Mouse (Mus musculus): ENCODE results near the gene Gm11444. TPM values are rescaled to one million over a fixed set of nuclear protein-coding genes. Genes with fewer than 3 reads are reported as not detected.

Gm11444 gene
- polyA plus RNA-seq, 1 experiment, result not detected

- TF ChIP-seq POLR2A (IDR thresholded peaks at IDR 0.05; ENCODE audit: insufficient read length, low read depth) (no peak), MYOD1 (IDR thresholded peaks at IDR 0.05; ENCODE audit: control insufficient read depth in 1 of 3, insufficient read length in 2 of 3, low read depth in 2 of 3) (no peak), SRF (IDR thresholded peaks at IDR 0.05; ENCODE audit: control insufficient read depth, insufficient read length, low read depth) (no peak), TCF12 (IDR thresholded peaks at IDR 0.05; ENCODE audit: insufficient read depth, poor library complexity, severe bottlenecking) (no peak), TCF3 (IDR thresholded peaks at IDR 0.05; ENCODE audit: insufficient read length, low read depth) (no peak), USF1 (IDR thresholded peaks at IDR 0.05; ENCODE audit: low read depth) (no peak), CEBPB (IDR thresholded peaks at IDR 0.05; ENCODE audit: insufficient read depth, poor library complexity, severe bottlenecking) (no peak), REST (IDR thresholded peaks at IDR 0.05; ENCODE audit: insufficient read depth, insufficient read length) (no peak), MYOG (IDR thresholded peaks at IDR 0.05; ENCODE audit: control insufficient read depth in 1 of 3, insufficient read depth in 1 of 3, insufficient read length in 2 of 3, low read depth in 2 of 3) (no peak), MAX (IDR thresholded peaks at IDR 0.05; ENCODE audit: low read depth) (no peak), POLR2AphosphoS2 (IDR thresholded peaks at IDR 0.05; ENCODE audit: insufficient read length, low read depth) (no peak)
- H3K4me2 ChIP-seq (ENCODE audit: low read depth), result no peak overlapping the region
Observed at GRCm38 (mm10) chr11:85876059-85876788, 26.1 kb upstream of the Gm11444 start.

GRCm38 (mm10) chr11:85864363-85864762, 14.2 kb upstream of the Gm11444 start:
- H3K27me3 ChIP-seq (ENCODE audit: control insufficient read depth, insufficient read depth, insufficient read length), result no peaks in the 10 kb centered on the region
- H3ac ChIP-seq (ENCODE audit: control insufficient read depth, insufficient read length), result no peak overlapping the region
- no peak overlapping the region for H3K4me3 ChIP-seq
- no peaks in the 10 kb centered on the region for H3K36me3 ChIP-seq (ENCODE audit: control insufficient read depth, insufficient read depth)
- H3K4me2 ChIP-seq (ENCODE audit: low read depth), result no peak overlapping the region
- TF ChIP-seq POLR2A (IDR thresholded peaks at IDR 0.05; ENCODE audit: insufficient read length, low read depth) (no peak), REST (IDR thresholded peaks at IDR 0.05; ENCODE audit: insufficient read depth, insufficient read length) (no peak)
- H3K79me2 ChIP-seq (ENCODE audit: control insufficient read depth, insufficient read depth), result no peaks in the 10 kb centered on the region

More at GRCm38 (mm10) chr11:85876059-85876788, 26.1 kb upstream of the Gm11444 start:
- no peak overlapping the region for H3ac ChIP-seq (ENCODE audit: control insufficient read depth, insufficient read length)
- no peak overlapping the region for H3K4me3 ChIP-seq
- H3K36me3 ChIP-seq (ENCODE audit: control insufficient read depth, insufficient read depth), result no peaks in the 10 kb centered on the region
- peaks cover 6% of the 10 kb centered on the region for H3K27me3 ChIP-seq (ENCODE audit: control insufficient read depth, insufficient read depth, insufficient read length)
- H3K79me2 ChIP-seq (ENCODE audit: control insufficient read depth, insufficient read depth), result no peaks in the 10 kb centered on the region

- H3K36me3 ChIP-seq (ENCODE audit: control insufficient read depth, insufficient read depth), result no peaks in the 10 kb centered on the region
- TF ChIP-seq POLR2AphosphoS2 (IDR thresholded peaks at IDR 0.05; ENCODE audit: insufficient read length, low read depth) (no peak), MAX (IDR thresholded peaks at IDR 0.05; ENCODE audit: low read depth) (no peak), USF1 (IDR thresholded peaks at IDR 0.05; ENCODE audit: low read depth) (no peak), E2F4 (IDR thresholded peaks at IDR 0.05; ENCODE audit: insufficient read depth) (no peak), TCF3 (IDR thresholded peaks at IDR 0.05; ENCODE audit: insufficient read length, low read depth) (no peak), TCF12 (IDR thresholded peaks at IDR 0.05; ENCODE audit: insufficient read depth, poor library complexity, severe bottlenecking) (no peak), MYOD1 (IDR thresholded peaks at IDR 0.05; ENCODE audit: control insufficient read depth in 1 of 3, insufficient read length in 2 of 3, low read depth in 2 of 3) (no peak), POLR2A (IDR thresholded peaks at IDR 0.05; ENCODE audit: insufficient read length, low read depth) (no peak), MYOG (IDR thresholded peaks at IDR 0.05; ENCODE audit: control insufficient read depth in 1 of 3, insufficient read depth in 1 of 3, insufficient read length in 2 of 3, low read depth in 2 of 3) (no peak), SRF (IDR thresholded peaks at IDR 0.05; ENCODE audit: control insufficient read depth, insufficient read length, low read depth) (no peak), REST (IDR thresholded peaks at IDR 0.05; ENCODE audit: insufficient read depth, insufficient read length) (no peak), CEBPB (IDR thresholded peaks at IDR 0.05; ENCODE audit: insufficient read depth, poor library complexity, severe bottlenecking) (no peak)
- H3K27me3 ChIP-seq (ENCODE audit: control insufficient read depth, insufficient read depth, insufficient read length), result no peaks in the 10 kb centered on the region
- no peaks in the 10 kb centered on the region for H3K79me2 ChIP-seq (ENCODE audit: control insufficient read depth, insufficient read depth)
- no peak overlapping the region for H3K4me2 ChIP-seq (ENCODE audit: low read depth)
- no peak overlapping the region for H3K4me3 ChIP-seq
- H3ac ChIP-seq (ENCODE audit: control insufficient read depth, insufficient read length), result no peak overlapping the region
Observed at GRCm38 (mm10) chr11:85857997-85858698, 8.0 kb upstream of the Gm11444 start.

- H3ac ChIP-seq (ENCODE audit: control insufficient read depth, insufficient read length), result no peak overlapping the region
- H3K4me3 ChIP-seq, result no peak overlapping the region
- TF ChIP-seq SRF (IDR thresholded peaks at IDR 0.05; ENCODE audit: control insufficient read depth, insufficient read length, low read depth) (no peak), POLR2A (IDR thresholded peaks at IDR 0.05; ENCODE audit: insufficient read length, low read depth) (no peak), E2F4 (IDR thresholded peaks at IDR 0.05; ENCODE audit: insufficient read depth) (no peak), MYOD1 (IDR thresholded peaks at IDR 0.05; ENCODE audit: control insufficient read depth in 1 of 3, insufficient read length in 2 of 3, low read depth in 2 of 3) (no peak)
- H3K79me2 ChIP-seq (ENCODE audit: control insufficient read depth, insufficient read depth), result no peaks in the 10 kb centered on the region
- no peaks in the 10 kb centered on the region for H3K36me3 ChIP-seq (ENCODE audit: control insufficient read depth, insufficient read depth)
- no peak overlapping the region for H3K4me2 ChIP-seq (ENCODE audit: low read depth)
- no peaks in the 10 kb centered on the region for H3K27me3 ChIP-seq (ENCODE audit: control insufficient read depth, insufficient read depth, insufficient read length)
Observed at GRCm38 (mm10) chr11:85850758-85851157, 625 bp upstream of the Gm11444 start.

- Histone ChIP-seq H3K27me3 (ENCODE audit: control insufficient read depth, insufficient read depth, insufficient read length) (no peaks in the 10 kb centered on the region), H3K4me3 (no peak overlapping the region), H3K4me2 (ENCODE audit: low read depth) (peak overlapping the region; percentile 78), H3K79me2 (ENCODE audit: control insufficient read depth, insufficient read depth) (no peaks in the 10 kb centered on the region), H3ac (ENCODE audit: control insufficient read depth, insufficient read length) (no peak overlapping the region), H3K36me3 (ENCODE audit: control insufficient read depth, insufficient read depth) (no peaks in the 10 kb centered on the region)
- no peak for TF ChIP-seq MAX (IDR thresholded peaks at IDR 0.05; ENCODE audit: low read depth)
- TF ChIP-seq SRF (IDR thresholded peaks at IDR 0.05; ENCODE audit: control insufficient read depth, insufficient read length, low read depth), result no peak
- no peak for TF ChIP-seq REST (IDR thresholded peaks at IDR 0.05; ENCODE audit: insufficient read depth, insufficient read length)
- TF ChIP-seq MYOD1 (IDR thresholded peaks at IDR 0.05; ENCODE audit: control insufficient read depth in 1 of 3, insufficient read length in 2 of 3, low read depth in 2 of 3), result no peak
- TF ChIP-seq CEBPB (IDR thresholded peaks at IDR 0.05; ENCODE audit: insufficient read depth, poor library complexity, severe bottlenecking), result no peak
- no peak for TF ChIP-seq POLR2A (IDR thresholded peaks at IDR 0.05; ENCODE audit: insufficient read length, low read depth)
- no peak for TF ChIP-seq E2F4 (IDR thresholded peaks at IDR 0.05; ENCODE audit: insufficient read depth)
- no peak for TF ChIP-seq POLR2AphosphoS2 (IDR thresholded peaks at IDR 0.05; ENCODE audit: insufficient read length, low read depth)
- no peak for TF ChIP-seq TCF3 (IDR thresholded peaks at IDR 0.05; ENCODE audit: insufficient read length, low read depth)
- TF ChIP-seq USF1 (IDR thresholded peaks at IDR 0.05; ENCODE audit: low read depth), result no peak
- no peak for TF ChIP-seq TCF12 (IDR thresholded peaks at IDR 0.05; ENCODE audit: insufficient read depth, poor library complexity, severe bottlenecking)
Observed at GRCm38 (mm10) chr11:85849037-85849436, 1.1 kb downstream of the Gm11444 start.

Data from myocyte (in vitro differentiated cells).